17 mouse cellular contexts compared by ENCODE assay signal in genomic region chr15:59206636-59207035, GRCm38 (mm10).
"Had no signal": no experiment of that assay in that cellular context is flagged by ENCODE, and none has a peak within 500 bp of the region (broad histone marks: within the 10 kb centered on the region; RNA-seq: fewer than 3 reads in every experiment).

No protein-coding gene starts in this region.

- H3K4me1 ChIP-seq: liver, embryonic 15.5 days; midbrain, embryonic 12.5 days; neural tube, embryonic 12.5 days had no signal

- DNase-seq: liver, postnatal 0 days; lung, adult 2 months; lung, postnatal 14 days; lung, postnatal 36 days; midbrain, embryonic 14.5 days; right cerebral cortex, postnatal 14 days; thymus, postnatal 14 days; thymus, postnatal 36 days had no signal

- H3K4me3 ChIP-seq: liver, embryonic 15.5 days; lung, embryonic 15.5 days; megakaryocyte, embryonic 14.5 days; midbrain, embryonic 12.5 days; neural tube, embryonic 12.5 days; stomach, embryonic 15.5 days had no signal

- H3K9ac ChIP-seq: liver, embryonic 15.5 days; liver, postnatal 0 days; lung, embryonic 15.5 days; midbrain, embryonic 12.5 days; neural tube, embryonic 12.5 days; stomach, embryonic 15.5 days had no signal

- H3K27ac ChIP-seq: liver, embryonic 15.5 days; lung, embryonic 15.5 days; macrophage; midbrain, embryonic 12.5 days; neural tube, embryonic 12.5 days; stomach, embryonic 15.5 days had no signal

- H3K36me3 ChIP-seq: liver, embryonic 15.5 days; lung, embryonic 15.5 days; midbrain, embryonic 12.5 days; neural tube, embryonic 12.5 days; stomach, embryonic 15.5 days had no signal

- H3K4me2 ChIP-seq: liver, embryonic 15.5 days; lung, embryonic 15.5 days; midbrain, embryonic 12.5 days; neural tube, embryonic 12.5 days; stomach, embryonic 15.5 days had no signal

- H3K27me3 ChIP-seq: liver, embryonic 15.5 days; lung, embryonic 15.5 days; neural tube, embryonic 12.5 days; stomach, embryonic 15.5 days had no signal

- H3K9me3 ChIP-seq: liver, embryonic 15.5 days; lung, embryonic 15.5 days; megakaryocyte, embryonic 14.5 days; midbrain, embryonic 12.5 days; neural tube, embryonic 12.5 days; stomach, embryonic 15.5 days had no signal

- ATAC-seq: liver, postnatal 0 days; lung, postnatal 0 days; midbrain, embryonic 16.5 days had no signal
